Mouse (Mus musculus) adrenal gland (tissue): ENCODE measurements around the gene Ranbp3l.

Source experiments
- intact Hi-C: fragments of 180-260 bp; cut with DNase I; formaldehyde crosslinking; loops from one replicate; pipeline ENCODE4 v1.15.1; 2025

The Ranbp3l gene

DNA sequence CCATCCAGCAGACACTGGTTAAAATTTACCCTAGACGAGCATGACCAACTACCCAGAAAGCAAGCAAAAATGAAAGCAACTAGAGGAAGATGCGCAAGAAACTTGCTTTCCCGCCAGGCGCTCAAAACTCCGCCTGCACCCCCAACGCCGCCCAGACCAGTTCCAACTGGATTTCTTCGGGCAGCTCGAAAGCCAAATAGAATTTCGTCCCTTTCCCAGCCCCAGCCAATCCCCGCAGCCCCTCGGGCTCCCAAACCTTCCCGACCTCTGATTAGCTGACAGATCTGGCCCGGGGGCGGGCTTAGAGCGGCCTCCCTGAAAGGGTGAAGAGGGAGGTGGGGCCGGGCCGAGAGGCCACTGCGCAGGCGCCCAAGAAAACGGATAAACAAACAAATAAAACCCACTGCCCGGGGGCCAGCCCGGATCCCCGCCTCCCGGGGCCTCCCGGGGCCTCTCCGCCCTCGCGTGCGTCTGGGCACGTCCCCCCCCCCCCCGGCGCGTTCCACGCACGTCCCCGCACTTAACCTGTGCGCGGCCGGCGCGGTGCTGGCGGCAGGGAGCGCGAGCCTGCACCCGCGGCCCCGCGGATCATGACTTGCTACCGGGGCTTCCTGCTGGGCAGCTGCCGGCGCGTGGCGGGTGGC lies 103.3 kb downstream of the Ranbp3l start, which contains the start of gene Nadk2:
Nadk2 (plus strand) TSS at position 349 of the 644 bp plus-strand sequence.
- intact Hi-C loops, result no loop called here

DNA sequence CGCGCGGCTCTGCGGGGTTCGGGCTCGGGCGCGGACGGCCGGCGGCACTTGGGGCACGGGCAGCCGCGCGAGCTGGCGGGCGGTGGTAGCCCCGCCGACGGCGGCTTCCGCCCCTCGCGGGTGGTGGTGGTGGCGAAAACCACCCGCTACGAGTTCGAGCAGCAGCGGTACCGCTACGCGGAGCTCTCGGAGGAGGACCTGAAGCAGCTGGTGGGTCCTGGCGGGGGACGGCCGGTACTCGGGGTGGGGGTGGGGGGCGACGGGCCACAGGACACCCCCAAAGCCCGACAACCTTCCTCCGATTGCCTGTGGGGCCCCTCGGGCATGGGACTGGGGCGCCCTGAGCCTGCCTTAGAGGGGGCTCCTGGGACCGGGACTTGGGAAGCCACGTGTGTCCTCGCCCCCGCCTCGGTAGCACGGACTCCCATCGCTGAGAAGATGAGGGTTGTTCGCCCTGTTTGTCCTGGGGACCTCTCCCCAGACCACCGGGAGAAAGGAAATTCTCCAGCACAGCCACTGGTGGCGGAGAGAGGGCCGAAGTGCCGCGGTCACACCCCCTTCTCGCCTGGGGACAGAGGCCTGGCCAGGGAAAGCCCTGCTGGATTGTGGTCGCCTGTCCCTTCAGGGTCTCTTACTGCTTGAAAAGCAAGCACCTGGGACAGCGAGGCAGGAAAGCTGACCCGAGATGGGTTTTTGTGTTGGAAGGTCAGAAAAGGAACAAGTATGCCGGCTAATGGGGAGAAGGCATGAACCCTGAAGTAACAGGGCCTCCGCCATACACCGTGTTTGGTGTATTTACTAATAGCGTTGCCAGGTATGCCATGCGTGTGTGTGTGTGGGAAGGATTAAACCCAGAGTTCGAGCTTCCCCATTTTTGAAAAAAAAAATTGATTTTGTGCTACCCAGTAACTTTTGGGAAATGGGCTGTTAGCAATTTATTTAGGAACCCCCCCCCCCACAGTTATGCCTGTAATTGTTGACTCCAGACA lies 104.1 kb downstream of the Ranbp3l start:
- intact Hi-C loops, result no loop called here

DNA sequence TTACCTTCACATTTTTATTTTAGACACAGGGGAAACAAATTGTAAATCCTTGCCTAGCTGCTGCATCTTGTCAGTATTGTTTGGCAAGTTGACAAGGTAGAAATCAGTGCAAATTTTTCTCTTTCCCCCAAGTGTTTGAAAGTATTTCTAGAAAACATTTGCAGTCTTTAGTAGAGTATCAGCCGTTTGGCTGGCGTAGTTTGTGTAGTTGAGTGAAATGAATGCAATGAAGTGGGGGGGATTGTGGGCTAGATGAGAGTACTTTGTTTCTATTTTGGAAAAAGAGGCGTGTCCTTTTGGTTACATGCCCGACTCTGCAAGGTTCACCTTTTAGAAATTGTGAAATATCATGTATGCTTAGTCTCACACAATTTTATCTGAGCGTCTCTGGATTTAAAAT lies 104.9 kb downstream of the Ranbp3l start:
- intact Hi-C loops, result no loop called here

DNA sequence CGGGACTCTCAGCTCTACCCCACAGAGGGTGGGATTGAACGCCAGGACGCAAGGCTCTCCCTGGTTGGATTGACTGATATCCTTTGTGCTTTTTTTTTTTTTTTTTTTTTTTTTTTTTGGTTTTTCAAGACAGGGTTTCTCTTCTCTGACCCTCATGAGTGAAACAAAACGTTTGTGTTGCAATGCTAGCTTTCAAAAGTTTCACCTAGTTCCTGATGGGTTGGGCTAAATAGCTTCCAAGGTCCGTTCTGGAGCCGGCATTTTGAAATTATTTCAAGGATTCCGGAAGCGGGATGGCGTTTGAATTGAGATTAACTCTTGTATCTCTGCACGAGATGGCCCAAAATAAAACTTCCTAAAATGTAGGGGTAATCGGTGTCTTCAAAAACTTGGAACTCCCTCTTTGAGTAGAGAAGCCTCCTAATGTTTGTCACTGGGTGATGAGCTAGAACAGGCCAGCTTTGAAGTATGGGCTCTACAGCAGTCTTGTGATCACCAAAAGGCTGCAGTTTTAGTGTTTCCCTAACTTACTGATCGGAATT lies 105.4 kb downstream of the Ranbp3l start:
- intact Hi-C loops, result no loop called here

DNA sequence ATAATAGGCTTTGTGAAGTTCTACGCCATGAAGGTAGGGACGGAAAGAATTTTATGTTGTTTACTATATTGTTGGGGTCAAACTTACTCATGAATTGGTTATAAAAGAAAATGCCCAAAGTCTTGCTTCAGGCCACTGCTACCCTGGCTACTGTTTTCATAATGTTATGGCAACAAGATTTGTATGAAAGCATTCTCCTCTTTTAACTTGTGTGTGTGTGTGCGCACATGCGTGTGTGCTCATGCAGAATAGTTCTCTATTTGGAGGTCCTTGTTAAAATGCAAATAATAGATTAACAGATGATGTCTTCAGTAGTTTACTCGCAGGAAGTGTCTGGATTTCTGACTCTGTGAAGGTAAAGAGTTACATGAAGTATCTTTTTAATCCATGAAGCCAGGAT lies 105.9 kb downstream of the Ranbp3l start:
- intact Hi-C loops, result no loop called here

DNA sequence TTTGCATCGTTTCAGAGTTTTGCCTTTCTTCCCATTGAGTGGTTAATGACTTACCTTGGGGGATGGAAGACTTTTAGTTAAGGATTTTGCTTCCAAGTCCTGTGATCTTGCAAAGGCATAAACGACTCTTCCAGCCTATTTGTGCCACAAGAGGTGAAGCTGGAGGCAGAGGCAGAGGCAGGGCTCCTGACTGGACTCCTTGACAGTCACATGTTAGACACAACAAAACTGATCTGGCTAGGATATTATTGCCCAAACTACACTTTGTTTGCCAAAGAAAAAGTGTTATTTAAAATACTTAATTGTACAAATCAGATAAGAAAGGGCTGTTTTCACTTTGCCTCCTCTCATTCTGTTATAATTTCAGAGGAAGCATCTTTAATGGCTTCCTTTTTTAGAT lies 106.4 kb downstream of the Ranbp3l start:
- intact Hi-C loops, result no loop called here

DNA sequence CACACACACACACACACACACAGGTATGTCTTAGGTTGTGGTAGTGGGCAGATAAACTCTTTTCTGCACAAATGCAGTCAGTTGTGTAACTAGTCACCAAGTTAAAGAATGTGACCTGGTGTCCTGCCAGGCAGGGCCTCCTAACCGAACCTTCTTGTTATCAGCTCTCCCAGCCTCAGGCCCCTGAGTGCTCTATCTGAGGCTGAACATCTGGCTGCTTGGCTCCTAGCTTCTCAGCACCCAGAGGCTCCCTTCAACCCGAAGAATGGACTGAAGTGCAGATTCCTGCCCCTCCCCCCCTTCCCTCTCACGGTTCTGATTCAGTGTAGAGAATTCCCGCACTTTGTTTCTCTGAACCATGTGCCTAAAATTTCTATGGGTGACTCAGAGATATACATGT lies 106.9 kb downstream of the Ranbp3l start:
- intact Hi-C loops, result no loop called here

DNA sequence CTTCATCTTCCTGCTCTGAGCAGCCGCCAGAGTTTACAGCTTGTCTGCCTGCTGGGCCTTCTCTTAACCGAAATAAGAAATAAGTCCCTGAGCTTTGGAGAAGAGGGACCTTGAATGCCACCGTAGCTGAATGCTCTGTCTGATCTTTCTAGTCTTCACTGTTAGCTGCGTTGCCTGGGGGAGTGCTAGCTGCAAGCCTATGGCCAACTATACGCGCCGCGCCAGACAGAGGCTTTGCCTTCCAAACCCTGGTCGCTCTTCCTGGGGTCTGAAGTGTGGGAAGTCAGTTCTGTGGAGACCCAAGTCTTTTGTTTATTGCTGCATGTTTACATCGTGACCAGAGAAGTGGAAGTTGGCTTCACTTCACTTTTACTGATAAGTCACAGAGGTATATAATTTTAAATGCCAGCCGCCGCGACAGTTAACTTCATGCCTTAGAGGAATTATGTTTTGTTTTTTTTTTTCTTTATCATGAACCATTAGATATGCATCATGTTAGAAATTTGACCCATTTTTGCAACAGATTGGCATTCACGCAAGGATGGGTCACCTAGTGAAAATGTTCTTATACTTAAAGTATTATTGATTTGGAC lies 108.0 kb downstream of the Ranbp3l start:
- intact Hi-C loops, result no loop called here

DNA sequence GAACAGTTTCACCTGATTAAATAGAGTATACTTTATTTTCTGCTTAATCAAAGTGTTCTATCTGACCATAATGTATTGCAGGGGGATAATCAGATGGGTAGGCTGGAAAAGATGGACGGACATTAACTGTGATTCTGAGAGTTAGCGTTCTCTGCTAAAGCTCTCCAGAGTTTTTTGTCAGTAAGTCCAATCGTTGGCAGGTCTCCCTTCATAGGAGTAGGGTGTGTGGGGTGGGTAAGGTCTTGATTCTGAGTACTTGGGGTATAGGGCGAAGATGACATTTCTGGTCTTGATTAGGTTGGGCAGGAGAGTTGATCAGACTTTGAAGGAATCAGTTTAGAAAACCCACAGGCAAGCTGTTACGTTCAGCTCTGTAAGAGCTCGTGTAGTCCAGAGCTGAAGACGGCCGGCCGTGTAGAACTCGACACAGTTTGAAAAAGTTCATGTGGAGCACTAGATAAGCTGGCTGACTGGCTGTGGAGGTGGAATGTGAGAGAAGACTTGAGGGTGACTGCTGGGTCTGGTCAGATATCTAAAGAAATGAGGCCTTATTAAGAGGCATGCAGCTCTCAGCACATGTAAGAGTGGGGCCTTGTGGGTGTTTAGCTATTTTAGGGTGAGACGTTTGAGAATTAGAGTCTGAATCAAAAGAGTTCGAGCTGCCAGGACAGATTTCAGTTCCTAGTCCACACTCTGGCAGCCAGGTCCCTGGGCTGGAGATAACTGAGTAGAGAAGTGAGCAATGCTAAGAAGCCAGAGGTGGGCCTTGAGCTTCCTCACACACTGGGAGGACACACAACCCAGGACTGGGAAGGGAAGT lies 110.9 kb downstream of the Ranbp3l start:
- intact Hi-C loops, result no loop called here

DNA sequence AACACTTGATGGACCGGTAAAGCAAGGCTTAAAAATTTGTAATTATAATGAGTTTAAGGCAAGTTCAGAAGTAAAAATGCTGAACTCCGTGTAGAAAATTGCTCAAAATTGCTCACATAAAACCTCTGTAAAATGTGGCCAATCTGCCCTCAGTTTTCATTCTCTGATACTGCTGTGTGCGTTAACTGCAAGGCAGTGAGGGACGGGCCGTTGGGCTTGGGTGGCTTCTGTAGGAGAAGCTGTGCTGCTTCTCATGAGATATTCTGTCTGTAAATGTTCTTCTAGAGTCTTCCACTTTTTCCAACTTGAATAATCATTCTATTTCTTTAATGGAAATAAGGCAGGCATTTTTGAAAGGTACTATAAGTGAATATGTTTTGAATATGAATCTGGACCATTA lies 111.9 kb downstream of the Ranbp3l start:
- intact Hi-C loops, result no loop called here

DNA sequence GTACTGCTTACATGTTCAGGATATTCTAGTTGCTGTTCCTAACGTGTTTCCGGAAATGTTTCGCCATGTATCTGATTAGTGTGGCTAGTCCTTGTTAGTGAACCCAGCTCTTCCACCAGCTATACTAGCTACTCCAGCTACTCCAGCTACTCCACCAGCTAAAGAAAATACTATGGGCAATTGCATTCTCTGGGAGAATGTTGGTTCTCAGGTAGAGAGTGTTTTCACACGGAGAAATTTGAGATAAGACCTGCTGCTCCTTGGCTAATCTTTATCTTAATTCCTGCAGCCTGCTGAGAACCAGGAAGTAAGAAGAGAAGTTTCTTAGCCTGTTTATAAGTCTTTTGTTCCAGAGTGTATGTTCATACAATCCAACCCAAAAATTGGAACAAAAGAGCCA lies 112.5 kb downstream of the Ranbp3l start:
- intact Hi-C loops, result no loop called here

DNA sequence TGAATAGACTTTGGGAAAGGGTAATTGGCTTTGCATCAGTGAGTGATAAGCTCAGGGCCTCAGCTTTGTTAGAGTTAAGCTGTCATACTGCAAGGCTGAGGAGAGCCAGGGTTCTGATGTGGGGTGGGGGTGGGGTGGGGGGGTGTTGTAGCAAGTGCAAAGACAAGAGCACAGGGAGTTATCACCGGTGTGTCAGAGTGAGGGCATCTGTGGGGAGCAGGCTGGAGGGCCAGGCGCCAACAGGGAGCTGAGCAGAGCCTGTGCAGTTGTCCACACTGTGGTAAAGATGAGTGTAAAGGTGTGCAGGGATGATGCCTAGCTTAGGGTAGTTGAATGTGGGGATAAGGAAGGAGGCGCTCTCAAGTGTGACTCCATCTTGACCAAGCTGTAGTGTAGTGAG lies 113.5 kb downstream of the Ranbp3l start:
- intact Hi-C loops, result no loop called here

DNA sequence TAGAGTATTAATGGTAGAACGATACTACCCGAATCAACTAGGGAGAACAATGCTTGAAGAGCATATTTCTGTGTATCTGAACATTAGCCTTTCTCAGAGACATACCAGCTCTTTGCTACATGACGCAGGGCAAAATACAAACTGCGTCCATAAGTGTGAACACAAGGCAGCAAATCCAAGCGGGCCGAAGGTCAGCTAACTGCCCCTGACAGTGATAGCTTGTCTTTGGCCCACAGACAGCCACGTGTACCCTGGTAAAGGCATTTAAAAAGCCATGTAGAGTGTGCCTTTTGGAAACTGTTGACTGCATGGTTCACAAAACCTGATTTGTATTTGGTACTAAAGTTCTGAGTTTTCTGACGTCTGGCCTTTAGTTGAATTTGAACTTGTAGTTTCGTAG lies 115.0 kb downstream of the Ranbp3l start:
- intact Hi-C loops, result no loop called here

DNA sequence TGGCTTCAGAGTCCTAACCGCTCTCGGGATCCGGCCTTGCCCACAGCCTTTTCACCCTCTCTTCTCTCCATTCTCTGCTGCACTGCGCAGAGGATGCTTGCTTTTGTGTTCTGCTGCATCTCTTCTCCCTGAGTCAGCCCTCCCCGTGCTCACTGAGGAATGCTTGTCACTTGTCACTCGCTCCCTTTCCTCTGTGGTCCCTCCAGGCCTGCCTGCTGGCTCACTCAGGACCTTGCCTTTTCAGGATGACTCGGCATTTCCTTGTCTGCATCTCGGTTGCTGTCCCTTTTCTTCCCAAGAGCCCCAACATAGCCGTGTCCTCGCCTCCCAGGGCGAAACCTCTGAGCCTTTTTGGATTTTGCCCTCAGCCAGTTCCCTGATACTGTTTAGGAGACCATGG lies 119.1 kb downstream of the Ranbp3l start:
- intact Hi-C loops, result no loop called here

DNA sequence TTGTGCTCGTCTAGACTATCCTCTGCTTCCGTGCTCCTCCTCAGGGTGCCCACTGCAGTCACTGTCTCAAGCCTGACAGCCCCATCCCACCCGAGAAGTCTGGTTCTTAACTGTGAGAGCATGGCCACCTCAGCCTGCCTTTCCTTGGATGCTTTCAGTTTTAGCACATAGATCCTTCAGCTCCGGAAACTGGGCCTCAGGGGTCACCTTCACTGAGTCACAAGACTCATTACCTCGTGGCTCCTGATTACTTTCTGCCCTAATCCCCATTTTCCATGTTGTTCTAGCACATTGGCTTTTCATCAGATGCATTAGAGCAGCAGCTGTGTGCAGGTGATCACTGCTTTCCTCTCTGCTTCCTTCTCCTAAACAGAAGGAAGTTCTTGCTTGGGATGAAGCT lies 119.7 kb downstream of the Ranbp3l start:
- intact Hi-C loops, result no loop called here

DNA sequence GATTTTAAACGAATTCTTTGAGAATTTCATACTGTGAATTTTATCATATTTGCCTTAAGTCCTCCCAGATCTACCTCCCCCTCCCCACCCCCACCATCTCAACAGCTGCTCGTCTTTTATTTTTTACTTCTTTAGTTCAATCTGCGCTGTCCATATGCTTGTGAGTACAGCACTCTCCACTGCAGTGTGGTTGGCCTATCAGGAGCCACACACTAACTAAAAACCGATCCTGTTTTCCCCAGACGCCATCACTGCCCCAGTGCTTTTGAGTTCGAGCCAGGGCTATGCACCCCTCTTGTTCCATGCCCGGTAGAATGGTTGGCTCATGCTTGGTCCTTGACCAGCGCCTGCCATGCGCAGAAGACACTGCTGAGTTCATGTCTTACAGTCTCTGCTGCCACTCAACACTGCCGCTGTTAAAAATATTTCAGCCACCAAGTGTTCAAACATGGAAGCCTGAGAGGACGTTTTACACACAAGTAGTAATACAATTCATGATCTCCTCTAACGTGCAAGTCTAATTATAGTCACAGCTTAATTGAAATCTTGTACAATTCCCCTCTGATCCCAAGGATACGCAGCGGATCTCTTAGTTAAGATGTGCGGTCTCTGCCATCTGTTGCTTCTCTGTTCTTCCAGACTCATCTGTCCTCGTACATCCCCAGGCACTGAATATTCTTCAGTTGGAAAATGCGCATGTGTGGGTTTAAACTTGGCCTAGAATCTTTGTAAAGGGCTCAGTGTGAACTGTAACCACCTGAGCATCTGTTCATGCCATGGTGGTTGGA lies 120.3 kb downstream of the Ranbp3l start:
- intact Hi-C loops, result no loop called here

DNA sequence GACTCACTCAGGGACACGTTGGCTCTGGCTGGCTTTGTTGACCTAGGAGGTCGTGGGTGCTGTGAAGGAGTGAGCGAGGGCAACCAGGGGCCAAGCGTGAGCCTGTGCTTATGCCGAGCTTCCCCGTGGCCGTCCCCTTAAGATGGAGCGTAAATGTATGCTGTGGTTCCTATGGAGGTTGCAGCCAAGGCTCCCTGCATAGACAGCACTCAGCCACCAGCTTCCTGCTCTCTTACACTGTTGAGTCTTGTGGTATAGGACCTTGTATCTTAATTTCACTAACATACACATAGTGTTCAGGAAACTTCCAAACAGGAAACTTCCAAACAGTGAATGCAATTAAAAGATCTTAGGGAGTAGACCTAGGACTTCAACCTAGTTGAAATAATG lies 120.9 kb downstream of the Ranbp3l start:
- intact Hi-C loops, result no loop called here

DNA sequence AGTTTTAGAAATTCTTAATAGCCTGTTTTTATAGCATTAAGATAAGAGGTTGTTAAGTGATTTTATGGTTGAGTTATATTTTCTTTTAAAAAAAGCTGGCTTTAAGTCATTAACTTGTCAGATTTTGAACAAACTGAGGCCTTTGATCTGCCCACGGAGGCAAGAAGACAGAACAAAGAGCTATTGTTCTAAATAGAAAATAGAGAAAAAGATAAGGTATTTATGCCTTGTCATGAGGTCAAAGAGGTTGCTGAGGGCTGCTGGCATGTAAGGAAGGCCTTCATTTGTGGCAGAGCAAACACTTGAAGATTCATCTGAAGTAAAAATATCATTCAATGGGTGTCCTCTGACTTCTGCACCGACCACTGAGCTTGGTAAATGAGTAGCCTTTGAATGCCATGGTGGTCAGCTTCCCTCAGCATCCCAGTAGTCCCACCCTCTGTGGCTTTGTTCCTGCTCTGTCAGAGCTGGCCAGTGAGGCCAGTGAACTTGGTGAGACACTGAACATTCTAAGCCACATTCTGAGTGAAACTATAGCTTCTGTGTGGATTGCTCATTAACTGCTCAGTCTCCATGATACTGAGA lies 121.5 kb downstream of the Ranbp3l start:
- intact Hi-C loops, result no loop called here

DNA sequence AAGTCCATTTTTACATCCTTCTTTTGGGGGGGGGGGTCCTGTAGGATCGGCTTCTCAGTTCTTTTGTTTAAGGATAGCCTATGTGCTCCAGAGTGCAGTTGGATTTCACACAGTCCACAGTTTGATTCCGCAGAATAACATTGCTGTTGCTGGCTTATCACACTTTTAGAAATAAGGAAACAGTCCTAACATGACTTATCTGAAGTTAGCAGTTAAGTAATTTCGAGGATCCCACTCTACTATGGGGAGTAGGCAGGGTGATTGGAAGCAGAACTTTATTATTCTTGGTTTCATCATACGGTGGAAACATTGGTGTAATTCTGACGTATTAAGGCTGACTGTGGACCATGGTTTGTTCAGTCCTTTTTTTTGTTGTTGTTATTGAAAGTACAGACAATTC lies 122.9 kb downstream of the Ranbp3l start:
- intact Hi-C loops, result no loop called here
